Mouse (Mus musculus) gonadal fat pad, adult 2 months (tissue): ENCODE data around the gene Krt7. TPM values are rescaled to one million over a fixed set of nuclear protein-coding genes. Genes with fewer than 3 reads are reported as not detected.

Experiments
- DNase-seq: peaks from one replicate; pipeline ENCODE4 v3.0.0-alpha.2; 2012; ENCODE audit warnings: low read depth
- polyA plus RNA-seq: library from polyadenylated mRNA; depleted of rRNA; stranded (reverse); fragments of >200 nt; gene quantifications from 2 replicates; pipeline ENCODE4 v1.2.3, GENCODE M21; 2012

Krt7 gene
- polyA plus RNA-seq, 1 experiment: 23.0 TPM

DNA sequence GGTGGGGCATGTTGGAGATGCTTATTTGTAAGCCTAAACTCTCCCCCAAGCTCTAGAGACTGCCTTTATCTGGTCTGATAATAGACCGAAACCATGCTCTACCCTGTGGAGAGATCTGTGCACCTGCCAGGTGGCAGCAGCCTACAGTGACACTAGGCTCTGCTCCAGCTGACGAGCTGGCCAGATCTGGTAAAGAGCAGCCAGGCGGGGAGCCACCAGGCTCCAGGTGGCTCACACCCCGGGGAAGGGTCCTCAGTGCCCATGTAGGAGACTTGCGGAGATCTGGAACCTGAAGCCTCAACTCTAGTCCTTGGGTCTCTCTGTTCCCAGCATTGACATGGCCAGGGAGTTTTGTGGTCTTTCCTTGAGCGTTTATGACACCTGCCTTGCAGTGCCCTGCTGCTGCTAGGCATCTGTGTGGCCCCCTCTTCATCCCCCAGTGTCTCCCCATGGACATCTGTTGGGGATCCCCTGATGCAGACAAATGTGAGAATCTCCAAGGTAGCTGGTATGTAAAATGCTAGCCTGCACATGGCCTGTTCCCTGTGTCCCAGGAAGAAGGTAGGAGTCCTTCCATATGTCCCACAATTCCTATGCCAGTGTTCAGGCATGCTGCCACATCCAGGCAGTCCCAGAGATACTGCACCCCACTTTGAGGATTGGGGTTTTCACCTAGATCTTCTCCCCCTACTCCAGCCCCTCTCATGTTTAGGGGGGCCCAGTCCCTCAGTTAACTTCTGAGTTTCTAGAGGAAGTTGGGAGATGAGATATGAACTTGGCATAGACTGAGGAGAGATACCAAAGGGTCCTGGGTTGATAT lies 34.7 kb upstream of the Krt7 start:
- no peak for DNase-seq

DNA sequence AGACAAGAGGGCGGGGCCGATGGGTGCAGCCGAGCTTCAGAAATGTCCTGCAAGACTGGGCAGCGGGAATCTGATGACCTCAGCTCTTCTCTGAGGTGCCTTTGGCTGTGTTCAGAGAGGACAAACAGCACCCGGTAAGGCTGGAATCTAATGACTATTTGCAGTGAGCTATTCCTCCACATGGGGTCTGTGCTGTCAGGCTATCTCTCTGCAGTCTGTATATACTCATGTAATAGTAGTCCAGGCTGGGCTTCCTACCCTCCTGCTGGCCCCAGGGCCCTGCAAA lies 34.1 kb upstream of the Krt7 start:
- no peak for DNase-seq

DNA sequence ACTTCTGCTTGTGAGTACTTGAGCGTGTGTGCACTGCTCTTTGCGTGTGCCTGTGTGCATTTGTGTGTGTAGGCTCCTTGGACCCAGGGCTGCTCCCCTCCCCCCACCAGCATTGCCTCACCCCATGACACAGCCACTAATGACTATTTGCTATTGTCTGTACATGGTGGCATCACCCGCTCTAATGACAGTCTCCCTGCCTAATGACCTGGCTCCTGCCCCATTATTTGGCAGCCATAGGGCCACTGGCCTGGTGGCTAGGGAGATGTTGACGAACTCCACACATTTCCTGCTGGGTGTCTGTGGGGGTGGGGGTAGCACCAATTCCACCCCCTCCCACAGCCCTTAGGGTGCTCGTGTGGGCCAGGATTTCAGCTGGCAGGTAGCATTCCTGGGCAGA lies 32.2 kb upstream of the Krt7 start:
- DNase-seq: no peak

DNA sequence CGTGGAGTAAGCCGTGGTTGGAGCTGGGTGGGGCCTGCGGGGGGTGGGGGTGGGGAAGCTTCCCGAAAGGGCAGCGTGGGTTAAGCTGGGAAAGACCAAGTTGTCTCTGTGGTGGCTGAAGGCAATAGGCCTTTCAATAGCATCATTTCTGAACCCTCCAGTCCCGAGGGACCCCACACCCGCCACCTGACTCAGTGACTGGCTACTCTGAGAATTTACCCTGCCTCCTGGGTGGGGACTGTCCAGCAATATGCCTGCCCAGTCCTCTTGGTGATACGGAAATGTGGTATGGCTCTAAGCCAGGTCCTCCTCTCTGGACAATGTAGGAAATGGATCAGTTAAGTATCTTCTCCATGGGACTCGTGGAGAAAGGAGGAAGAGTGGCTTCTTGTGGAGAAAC lies 29.1 kb upstream of the Krt7 start:
- no peak for DNase-seq

DNA sequence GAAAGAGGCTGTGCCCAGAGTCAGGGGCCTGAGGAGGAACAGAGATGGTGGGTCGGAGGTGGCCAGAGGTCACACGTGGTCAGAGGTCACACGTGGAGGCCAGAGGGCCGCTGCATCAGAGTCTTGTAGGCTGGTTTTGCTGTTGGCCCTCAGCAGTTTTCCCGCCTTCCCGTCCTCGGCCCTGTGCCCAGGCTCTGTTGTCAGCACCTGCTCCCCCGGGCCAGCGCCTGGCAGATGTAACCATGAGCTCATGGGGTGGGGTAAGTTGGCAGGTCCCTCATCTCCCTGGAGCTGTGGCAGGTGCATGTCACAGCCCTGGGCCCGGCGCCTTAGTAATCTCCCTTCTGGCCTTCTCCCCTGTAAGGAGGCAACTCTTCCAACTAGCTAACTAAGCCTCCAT lies 28.0 kb upstream of the Krt7 start:
- no peak for DNase-seq

DNA sequence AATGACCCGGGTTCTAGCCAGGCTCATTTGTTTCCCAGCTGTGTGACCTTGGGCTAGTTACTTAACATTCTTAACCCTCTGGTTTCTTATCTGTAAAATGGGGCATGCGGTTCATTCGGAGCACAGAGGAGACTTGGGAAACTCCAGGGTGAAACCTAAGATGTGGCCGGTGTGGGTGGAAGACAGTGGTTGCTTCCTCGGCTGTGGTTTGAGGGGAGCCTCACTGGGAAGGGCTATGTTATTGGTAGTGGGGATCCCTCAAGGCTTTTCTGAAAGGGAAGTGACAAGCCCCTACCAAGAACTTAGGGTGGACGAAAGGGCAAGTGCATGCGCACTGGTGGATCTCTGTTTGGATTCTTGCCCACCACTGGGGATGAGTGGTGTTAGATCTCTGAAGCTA lies 26.2 kb upstream of the Krt7 start:
- no peak for DNase-seq

DNA sequence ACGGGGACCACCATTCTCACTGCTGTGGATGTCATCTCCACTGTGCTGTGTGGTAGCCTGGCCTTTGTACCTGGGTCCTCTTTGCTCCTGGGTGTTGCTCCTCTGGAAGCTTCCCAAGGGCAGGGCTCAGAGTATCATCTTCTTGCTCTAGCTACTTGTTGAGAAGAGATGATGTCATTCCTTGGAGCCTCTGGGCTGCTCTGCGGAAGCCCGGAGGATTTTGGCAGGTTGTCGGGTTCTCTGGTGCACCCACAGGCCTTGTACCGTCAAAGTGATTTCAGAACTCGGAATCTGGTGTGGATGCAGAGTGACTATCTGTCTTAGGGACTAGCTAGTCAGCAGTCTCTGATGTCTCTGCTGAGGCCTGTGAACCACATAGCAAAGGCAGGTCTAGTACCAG lies 25.8 kb upstream of the Krt7 start:
- DNase-seq: no peak

DNA sequence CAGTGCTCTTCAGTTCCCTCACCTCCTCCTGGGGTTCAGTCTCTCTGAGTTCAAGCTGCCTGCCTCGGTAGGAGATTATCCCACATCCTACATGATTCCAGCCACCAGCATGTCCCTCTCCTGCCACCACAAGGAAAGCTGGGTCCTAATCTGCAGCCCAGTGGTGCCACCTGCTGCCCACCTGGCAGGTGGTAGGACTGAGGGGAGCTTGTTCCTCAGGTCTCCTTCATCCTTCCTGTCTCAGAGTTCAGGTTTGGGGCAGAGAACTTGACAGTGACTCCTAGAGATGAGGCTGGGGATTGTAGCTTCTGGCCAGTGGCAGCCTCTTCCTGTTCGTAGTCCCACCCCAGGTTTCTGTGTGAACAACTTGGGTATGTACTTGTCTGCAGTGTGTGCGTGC lies 23.7 kb upstream of the Krt7 start:
- DNase-seq: no peak

DNA sequence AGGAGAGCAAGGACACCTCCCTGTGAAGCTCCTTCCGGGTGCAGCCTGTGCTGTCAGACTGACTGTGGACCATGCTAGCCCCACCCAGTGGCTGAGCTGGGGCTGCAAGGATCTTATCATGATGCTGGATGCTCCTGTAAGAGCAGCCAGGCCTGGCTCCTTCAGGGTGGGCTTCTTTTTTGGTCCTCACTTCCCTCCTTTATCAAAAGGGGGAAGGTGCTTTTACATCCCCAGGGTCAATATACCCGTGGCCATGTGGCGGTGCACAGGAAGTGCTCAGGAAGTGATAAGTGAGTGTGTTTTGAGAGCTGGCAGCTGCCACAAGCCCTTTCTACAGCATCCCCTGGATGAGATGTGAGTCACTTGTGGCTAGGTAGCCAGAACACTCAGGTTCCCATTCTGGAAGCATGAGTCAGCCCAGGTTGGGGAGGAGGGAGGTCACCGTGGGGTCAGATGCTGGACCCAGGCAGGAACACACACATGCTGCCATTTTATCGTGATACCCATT lies 22.8 kb upstream of the Krt7 start:
- DNase-seq: no peak

DNA sequence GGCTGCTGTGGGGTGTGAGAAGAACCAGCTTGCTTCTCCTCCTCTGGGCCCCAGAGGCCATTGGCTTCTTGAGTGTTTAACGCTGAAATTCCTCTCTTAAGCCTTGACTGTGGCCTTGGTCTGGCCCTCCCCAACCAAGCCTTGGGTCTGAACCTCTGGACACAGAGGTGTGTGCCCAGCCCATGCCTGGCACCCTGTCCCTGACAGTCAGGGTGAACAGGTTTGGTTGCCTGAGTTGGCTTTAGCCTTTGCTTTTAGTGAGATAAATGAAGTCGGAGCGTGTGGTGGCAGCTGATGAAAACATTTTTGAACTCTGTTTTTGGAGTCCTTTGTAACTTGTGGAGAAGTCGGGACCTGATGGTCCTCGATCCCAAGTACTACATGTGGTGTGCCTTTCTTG lies 20.6 kb upstream of the Krt7 start:
- no peak for DNase-seq

DNA sequence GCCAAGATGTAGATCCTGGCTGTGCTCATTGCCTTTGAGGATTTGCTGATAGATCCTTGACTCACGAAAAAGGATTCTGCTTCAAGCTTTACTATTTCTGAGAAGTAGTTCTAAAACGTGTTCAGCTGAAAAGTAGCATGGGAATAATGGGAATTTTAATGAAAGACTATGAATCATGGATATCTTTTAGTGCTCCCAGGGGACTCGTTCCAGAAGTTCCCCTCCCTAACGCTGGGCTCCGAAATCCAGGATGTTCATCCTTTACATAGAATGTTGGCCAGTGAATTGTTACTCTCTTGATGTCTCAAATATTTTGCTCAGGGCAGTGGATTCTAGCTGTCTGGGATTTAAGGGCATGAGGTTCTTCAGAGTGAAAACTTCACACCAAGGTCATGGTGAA lies 18.6 kb upstream of the Krt7 start:
- DNase-seq: no peak

DNA sequence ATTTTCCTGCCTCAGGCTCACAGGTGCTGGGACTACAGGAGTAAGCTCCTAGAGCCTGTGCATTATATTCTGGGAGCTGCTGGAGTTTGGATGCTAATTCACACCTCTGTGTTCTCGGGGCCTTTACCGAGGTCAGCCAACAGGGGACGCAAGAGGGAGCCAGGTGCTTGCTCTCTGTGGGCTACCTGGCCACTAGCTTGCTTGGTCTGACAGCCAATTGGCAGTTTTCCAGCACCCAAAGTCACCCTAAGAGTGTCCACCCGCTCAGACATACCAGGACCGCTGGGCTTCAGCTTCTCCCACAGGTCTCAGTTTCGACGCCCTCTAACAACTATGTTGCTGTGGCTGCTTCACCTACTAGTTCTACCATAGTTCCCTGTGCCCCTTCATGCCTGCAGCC lies 15.9 kb upstream of the Krt7 start:
- no peak for DNase-seq

DNA sequence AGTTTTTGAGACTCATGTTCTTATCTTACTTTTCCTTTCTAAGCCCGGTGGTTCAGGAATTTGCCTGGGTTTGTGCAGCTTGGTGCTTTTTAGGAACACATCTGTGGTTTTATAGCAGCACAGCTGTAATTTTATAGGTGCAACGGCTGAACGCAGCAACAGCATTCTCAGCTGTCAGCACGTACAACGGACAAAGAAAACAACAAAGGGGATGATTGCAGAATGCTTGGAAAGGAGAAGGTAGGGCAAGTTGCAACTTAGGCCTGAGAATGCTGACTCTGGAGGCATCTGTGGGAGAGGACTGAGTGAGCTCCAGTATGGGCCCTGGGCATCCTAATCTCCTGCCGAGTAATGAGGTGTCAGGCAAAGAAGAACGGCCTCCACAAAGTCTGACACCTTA lies 14.4 kb upstream of the Krt7 start:
- no peak for DNase-seq

DNA sequence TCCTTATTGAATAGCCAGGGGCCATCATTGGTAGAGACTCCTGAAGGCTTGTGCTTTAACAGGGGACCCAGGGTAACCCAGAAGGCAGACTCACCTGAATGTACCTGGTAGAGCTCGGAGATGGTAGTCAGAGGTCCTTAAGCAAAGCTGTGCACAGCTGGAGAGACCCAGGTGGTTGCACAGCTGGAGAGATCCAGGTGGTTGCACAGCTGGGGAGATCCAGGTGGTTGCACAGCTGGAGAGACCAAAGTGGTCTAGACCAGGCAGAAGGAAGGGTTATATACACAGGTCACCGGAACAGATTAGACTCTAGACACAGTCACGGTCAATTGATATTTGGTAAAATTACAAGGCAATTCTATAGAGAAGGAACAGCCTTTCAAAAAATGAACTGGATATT lies 13.9 kb upstream of the Krt7 start:
- no peak for DNase-seq

DNA sequence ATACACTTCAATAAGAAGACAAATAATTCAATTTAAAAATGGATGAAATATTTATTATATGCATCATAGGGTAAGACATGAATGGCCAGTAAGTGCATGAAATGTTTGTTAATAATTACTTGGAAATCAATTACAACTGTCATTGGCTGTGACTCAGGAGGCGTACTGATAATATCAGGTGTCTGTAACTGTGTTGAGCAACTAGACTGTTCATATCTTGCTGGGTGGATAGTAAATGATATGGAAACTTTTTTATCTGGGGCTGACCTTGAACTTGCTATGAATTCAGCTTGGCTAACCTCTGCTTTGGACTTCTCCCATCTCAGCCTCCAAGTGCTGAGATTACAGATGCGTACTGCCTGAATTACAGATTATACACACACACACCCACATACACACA lies 13.2 kb upstream of the Krt7 start:
- no peak for DNase-seq

DNA sequence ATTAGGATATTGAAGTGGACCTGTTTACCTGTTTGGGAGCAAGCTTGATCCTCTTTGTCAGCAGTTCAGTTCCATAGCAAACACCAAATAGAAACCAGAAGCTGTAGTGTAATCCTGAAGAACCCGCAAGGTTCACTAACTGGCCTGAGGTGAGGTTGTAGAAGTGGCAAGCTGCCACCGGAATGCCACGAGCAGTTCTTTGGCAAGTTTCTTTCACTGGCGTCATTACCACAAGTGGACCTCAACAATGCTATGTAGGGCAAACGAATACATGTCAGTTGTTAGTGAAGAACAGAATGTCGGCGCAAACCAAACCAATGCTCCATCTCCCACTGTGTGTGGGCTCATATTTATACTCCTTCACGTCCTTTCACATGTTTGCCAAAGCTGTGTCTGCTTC lies 12.6 kb upstream of the Krt7 start:
- no peak for DNase-seq

DNA sequence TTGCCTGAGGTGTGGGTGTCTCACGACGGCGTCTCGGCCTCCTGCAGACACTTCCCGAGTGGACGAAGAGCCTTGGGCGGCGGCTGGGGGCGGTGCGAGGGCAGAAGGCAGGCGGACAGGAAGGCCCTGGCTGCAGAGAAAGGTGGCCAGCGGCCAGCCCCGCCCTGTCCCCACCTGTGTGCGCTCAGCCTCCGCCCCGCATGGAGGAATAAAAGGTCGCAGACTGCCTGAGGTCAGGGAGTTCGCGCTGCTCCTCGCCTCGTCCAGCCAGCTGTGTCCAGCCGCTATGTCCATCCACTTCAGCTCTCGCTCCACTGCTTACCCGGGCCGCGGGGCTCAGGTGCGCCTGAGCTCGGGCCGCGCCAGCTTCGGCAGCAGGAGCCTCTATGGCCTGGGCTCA lies 1.3 kb downstream of the Krt7 start:
- DNase-seq: no peak

DNA sequence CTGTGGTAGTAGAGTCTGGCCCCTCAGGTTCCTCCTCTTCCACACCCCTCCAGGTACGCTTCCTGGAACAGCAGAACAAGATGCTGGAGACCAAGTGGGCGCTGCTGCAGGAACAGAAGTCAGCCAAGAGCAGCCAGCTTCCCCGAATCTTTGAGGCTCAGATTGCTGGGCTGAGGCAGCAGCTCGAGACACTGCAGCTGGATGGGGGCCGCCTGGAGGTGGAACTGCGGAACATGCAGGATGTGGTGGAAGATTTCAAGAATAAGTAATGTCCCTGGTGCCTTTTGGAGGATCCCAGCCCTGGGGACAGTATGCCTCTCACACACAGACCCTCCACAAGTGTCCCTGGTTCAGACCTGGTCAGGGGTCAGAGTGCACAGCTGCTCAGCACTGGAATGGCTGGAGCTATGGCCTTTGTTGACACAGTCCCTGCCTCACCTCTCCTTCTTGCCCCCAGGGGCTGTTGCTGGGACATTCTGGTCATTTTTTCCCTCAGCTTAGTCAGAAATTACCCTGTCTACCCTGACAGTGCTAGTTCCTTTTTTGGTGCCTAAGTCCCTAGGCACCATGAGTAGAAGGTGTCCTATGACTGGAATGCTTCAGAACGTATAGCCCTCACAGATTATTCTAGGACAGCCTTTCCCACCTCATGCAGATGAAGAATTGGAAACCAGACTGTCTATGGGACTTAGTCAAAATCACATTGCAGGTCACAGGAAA lies 3.2 kb downstream of the Krt7 start:
- no peak for DNase-seq

DNA sequence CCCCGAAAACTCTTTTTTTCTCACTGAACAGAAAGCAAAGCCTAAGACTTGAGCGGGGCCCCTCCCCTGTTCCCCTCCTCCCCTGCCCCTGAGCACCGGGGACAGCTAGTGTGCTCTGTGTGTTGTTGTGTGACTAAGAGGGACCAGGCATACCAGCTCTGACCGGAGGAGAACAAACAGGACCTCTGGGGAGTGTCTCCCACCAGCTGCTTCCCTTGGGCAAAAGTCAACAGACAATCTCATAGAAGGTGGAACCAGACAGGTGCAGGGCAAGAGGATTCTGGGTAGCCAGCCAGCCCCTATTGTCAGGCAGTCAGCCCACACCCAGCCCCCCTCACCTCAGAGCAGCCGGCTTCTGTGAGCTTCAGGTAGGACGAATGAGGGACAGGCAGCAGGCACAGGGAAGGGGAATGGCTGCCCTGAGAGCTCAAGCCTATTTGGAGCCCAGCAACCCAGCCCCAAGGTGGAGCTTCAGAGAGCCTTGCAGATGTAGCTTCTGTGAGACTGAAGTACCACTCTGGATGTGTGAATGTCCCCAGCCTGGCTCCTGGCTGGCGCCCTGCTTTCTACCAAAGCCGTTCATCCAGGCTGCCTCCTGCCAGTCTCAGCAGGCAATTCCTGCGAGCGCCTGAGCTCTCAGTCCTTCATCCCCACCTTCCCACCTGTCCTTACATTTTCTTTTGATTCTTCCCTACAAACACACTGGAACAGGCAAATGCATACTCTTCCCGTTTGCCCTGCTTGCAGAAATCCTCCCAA lies 4.1 kb downstream of the Krt7 start:
- DNase-seq: no peak

DNA sequence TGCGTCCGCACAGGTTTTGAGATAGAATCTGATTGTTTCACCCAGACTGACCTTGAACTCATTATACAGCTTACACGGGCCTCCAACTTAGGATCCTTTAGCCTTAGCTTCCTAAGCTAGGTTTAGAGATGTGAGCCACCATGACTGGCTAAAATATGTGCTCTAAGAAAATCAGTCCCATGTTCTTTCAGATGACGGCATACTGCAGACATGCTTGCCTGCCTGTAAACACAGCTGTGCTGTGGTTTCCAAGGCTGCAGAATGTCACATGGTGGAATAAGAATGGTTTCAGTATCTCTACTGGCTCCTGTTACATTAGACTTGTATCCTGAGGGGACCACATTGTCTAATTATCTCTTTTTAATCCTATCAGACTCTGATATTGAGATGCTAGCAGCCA lies 8.1 kb downstream of the Krt7 start:
- DNase-seq: no peak

DNA sequence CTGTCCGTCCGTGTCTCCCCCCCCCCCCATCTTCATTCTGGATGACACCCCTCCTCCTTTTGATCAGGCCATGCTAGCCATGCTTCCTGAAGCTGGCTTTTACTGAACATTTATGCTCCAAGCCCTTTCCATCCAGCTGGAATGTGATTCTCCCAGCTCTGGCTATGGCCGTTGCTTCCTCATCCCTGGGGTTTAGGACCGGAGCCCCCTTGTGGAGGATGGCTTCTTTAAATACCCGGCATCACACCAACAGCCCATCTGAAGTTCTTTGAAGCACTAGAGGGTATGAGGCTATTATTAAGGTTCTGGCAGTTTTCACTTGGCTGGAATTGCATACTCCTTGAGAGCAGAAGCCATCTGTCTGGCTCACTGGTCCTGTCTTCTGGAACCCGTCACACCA lies 10.1 kb downstream of the Krt7 start:
- DNase-seq: no peak

DNA sequence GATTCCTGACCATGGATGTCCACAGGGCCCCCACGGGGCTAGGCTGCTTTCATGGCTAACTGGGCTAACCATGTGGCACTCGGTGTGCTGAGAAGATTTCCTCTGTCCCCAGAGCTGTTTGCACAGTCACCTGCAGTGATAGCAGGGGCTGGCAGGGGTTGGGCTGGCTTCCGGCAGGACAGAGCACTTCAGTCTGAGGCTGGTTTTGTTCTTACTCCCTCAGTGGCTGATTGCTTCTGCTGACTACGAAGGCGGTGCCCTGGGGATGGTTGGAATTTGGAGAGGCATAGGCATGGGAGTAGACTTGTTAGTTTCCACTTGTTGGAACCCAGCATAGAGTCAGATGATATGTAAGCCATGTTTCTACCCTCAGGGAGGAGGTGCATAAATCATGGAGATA lies 14.1 kb downstream of the Krt7 start:
- no peak for DNase-seq

DNA sequence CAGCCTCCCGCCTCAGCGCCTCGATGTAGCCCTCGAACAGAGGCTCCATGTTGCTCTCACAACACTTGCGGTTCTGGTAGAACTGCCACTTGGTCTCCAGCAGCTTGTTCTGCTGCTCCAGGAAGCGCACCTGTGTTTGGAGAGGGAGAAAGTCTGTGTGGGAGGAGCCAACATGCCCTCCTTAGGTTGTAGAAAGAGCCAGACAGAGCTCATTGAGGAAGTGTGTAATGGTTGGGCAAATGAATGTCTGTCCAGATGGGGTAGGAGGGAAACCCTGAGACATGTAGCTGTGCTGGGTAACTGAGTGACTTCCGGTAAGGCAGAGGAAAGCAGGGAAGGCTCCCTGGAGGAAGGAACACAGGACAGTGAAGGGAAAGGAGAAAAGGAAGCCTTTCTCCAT lies 25.8 kb downstream of the Krt7 start:
- DNase-seq: no peak
